Mouse (Mus musculus): ENCODE results near the gene Rrp7a.

Gene Rrp7a

DNA sequence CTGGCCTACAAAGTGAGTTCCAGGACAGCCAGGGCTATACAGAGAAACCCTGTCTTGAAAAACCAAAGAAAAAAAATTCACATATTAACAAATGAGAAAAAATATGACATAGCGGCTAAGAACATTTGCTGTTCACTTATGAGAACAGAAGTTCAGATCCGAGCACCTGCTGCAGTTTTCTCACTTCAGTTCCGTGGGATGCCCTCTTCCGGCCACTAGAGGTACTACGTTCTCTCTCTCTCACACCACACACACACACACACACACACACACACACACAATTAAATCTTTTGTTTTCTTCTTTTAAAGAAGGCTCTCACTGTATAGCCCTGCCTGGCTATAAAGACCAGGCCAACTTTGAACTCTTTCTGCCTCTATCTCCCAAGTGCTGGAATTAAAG is 54.3 kb downstream of the Rrp7a start:
- DNase-seq (ENCODE audit: extremely low spot score, low spot score) = no peak

DNA sequence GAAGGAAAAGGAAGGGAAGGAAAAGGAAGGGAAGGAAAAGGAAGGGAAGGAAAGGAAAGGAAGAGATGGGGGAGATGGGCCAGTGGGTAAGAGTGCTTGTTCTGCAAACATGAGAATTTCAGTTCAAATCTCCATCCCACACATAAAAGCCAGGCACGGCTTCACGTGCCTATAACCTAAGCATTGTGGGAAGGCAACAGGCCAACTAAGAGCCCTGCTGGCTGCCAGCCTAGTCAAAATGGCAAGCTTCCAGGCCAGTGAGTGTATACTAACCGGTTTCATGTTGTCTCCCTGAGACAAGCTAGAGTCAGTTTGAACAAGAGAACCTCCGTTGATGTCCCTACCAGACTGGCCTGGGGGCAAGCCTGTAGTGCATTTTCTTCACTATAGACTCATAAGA is 57.1 kb downstream of the Rrp7a start:
- no peak for DNase-seq (ENCODE audit: extremely low spot score, low spot score)

All from neural tube, embryonic 10.5 days (tissue).